Mouse (Mus musculus): ENCODE data around the gene Lrrc4. TPM values are rescaled to one million over a fixed set of nuclear protein-coding genes. Genes with fewer than 3 reads are reported as not detected.

Gene Lrrc4
- polyA plus RNA-seq, 1 experiment from 2014 or later = 7.2 TPM

- Histone ChIP-seq H3K4me3 (ENCODE audit: low read depth, low read length) (no peak overlapping the region), H3K9me3 (ENCODE audit: control insufficient read depth, low read length) (no peaks in the 10 kb centered on the region), H3K4me1 (ENCODE audit: control insufficient read depth, insufficient read depth, low read length) (peaks cover 22% of the 10 kb centered on the region), H3K27ac (ENCODE audit: low read depth, low read length) (no peak overlapping the region), H3K27me3 (ENCODE audit: control insufficient read depth, insufficient read depth, low read length) (no peaks in the 10 kb centered on the region), H3K4me2 (ENCODE audit: low read depth) (no peak overlapping the region), H3K9ac (ENCODE audit: low read length) (no peak overlapping the region), H3K36me3 (ENCODE audit: control insufficient read depth, insufficient read depth, low read length) (no peaks in the 10 kb centered on the region)
- WGBS = 83% methylated on average over 4 of the region's 4 CpGs
- ATAC-seq (ENCODE audit: insufficient read depth, low FRiP score, low TSS enrichment) (no peak), DNase-seq (ENCODE audit: low spot score) (no peak)
Observed at GRCm38 (mm10) chr6:28758293-28758692, 73.3 kb downstream of the Lrrc4 start.

GRCm38 (mm10) chr6:28756306-28757018 lies 75.1 kb downstream of the Lrrc4 start:
- Histone ChIP-seq H3K9me3 (ENCODE audit: control insufficient read depth, low read length) (no peaks in the 10 kb centered on the region), H3K27me3 (ENCODE audit: control insufficient read depth, insufficient read depth, low read length) (no peaks in the 10 kb centered on the region), H3K4me3 (ENCODE audit: low read depth, low read length) (no peak overlapping the region), H3K4me1 (ENCODE audit: control insufficient read depth, insufficient read depth, low read length) (peaks cover 12% of the 10 kb centered on the region), H3K4me2 (ENCODE audit: low read depth) (no peak overlapping the region), H3K27ac (ENCODE audit: low read depth, low read length) (peak overlapping the region; percentile 71), H3K36me3 (ENCODE audit: control insufficient read depth, insufficient read depth, low read length) (no peaks in the 10 kb centered on the region), H3K9ac (ENCODE audit: low read length) (no peak overlapping the region; the same call in 1 of the 2 replicates)
- WGBS = 40% methylated on average over 10 of the region's 10 CpGs
- ATAC-seq (ENCODE audit: insufficient read depth, low FRiP score, low TSS enrichment) = peak; percentile 77
- DNase-seq (ENCODE audit: low spot score) = peak; percentile 73

GRCm38 (mm10) chr6:28754127-28754898 lies 77.2 kb downstream of the Lrrc4 start:
- H3K4me1 ChIP-seq (ENCODE audit: control insufficient read depth, insufficient read depth, low read length) = peaks cover 9% of the 10 kb centered on the region; the same call in 1 of the 2 replicates
- DNase-seq (ENCODE audit: low spot score) (no peak), ATAC-seq (ENCODE audit: insufficient read depth, low FRiP score, low TSS enrichment) (no peak)
- H3K27me3 ChIP-seq (ENCODE audit: control insufficient read depth, insufficient read depth, low read length) = no peaks in the 10 kb centered on the region
- no peaks in the 10 kb centered on the region for H3K36me3 ChIP-seq (ENCODE audit: control insufficient read depth, insufficient read depth, low read length)
- WGBS = 93% methylated on average over 6 of the region's 6 CpGs
- H3K27ac ChIP-seq (ENCODE audit: low read depth, low read length) = no peak overlapping the region
- no peak overlapping the region for H3K9ac ChIP-seq (ENCODE audit: low read length)
- H3K4me2 ChIP-seq (ENCODE audit: low read depth) = no peak overlapping the region
- no peaks in the 10 kb centered on the region for H3K9me3 ChIP-seq (ENCODE audit: control insufficient read depth, low read length)
- H3K4me3 ChIP-seq (ENCODE audit: low read depth, low read length) = no peak overlapping the region

GRCm38 (mm10) chr6:28753681-28754080 lies 77.9 kb downstream of the Lrrc4 start:
- Histone ChIP-seq H3K4me3 (ENCODE audit: low read depth, low read length) (no peak overlapping the region), H3K27ac (ENCODE audit: low read depth, low read length) (no peak overlapping the region), H3K4me2 (ENCODE audit: low read depth) (no peak overlapping the region), H3K9ac (ENCODE audit: low read length) (no peak overlapping the region), H3K27me3 (ENCODE audit: control insufficient read depth, insufficient read depth, low read length) (no peaks in the 10 kb centered on the region), H3K9me3 (ENCODE audit: control insufficient read depth, low read length) (no peaks in the 10 kb centered on the region), H3K36me3 (ENCODE audit: control insufficient read depth, insufficient read depth, low read length) (no peaks in the 10 kb centered on the region), H3K4me1 (ENCODE audit: control insufficient read depth, insufficient read depth, low read length) (peaks cover 9% of the 10 kb centered on the region; the same call in 1 of the 2 replicates)
- 90% methylated on average over 5 of the region's 5 CpGs for WGBS
- no peak for ATAC-seq (ENCODE audit: insufficient read depth, low FRiP score, low TSS enrichment)
- DNase-seq (ENCODE audit: low spot score) = no peak

GRCm38 (mm10) chr6:28753217-28753616 lies 78.3 kb downstream of the Lrrc4 start:
- ATAC-seq (ENCODE audit: insufficient read depth, low FRiP score, low TSS enrichment) (no peak), DNase-seq (ENCODE audit: low spot score) (no peak)
- Histone ChIP-seq H3K9ac (ENCODE audit: low read length) (no peak overlapping the region), H3K9me3 (ENCODE audit: control insufficient read depth, low read length) (no peaks in the 10 kb centered on the region), H3K27me3 (ENCODE audit: control insufficient read depth, insufficient read depth, low read length) (no peaks in the 10 kb centered on the region), H3K36me3 (ENCODE audit: control insufficient read depth, insufficient read depth, low read length) (no peaks in the 10 kb centered on the region), H3K4me2 (ENCODE audit: low read depth) (no peak overlapping the region), H3K4me1 (ENCODE audit: control insufficient read depth, insufficient read depth, low read length) (peaks cover 7% of the 10 kb centered on the region; the same call in 1 of the 2 replicates), H3K27ac (ENCODE audit: low read depth, low read length) (no peak overlapping the region), H3K4me3 (ENCODE audit: low read depth, low read length) (no peak overlapping the region)
- WGBS = 94% methylated on average over 5 of the region's 5 CpGs

GRCm38 (mm10) chr6:28751186-28751585 lies 80.4 kb downstream of the Lrrc4 start:
- WGBS = 91% methylated on average over 3 of the region's 3 CpGs
- no peaks in the 10 kb centered on the region for H3K27me3 ChIP-seq (ENCODE audit: control insufficient read depth, insufficient read depth, low read length)
- no peak overlapping the region for H3K9ac ChIP-seq (ENCODE audit: low read length)
- no peak overlapping the region for H3K4me2 ChIP-seq (ENCODE audit: low read depth)
- H3K27ac ChIP-seq (ENCODE audit: low read depth, low read length) = no peak overlapping the region
- H3K4me1 ChIP-seq (ENCODE audit: control insufficient read depth, insufficient read depth, low read length) = peaks cover 5% of the 10 kb centered on the region; the same call in 1 of the 2 replicates
- H3K9me3 ChIP-seq (ENCODE audit: control insufficient read depth, low read length) = no peaks in the 10 kb centered on the region
- no peaks in the 10 kb centered on the region for H3K36me3 ChIP-seq (ENCODE audit: control insufficient read depth, insufficient read depth, low read length)
- no peak for ATAC-seq (ENCODE audit: insufficient read depth, low FRiP score, low TSS enrichment)
- DNase-seq (ENCODE audit: low spot score) = no peak
- no peak overlapping the region for H3K4me3 ChIP-seq (ENCODE audit: low read depth, low read length)

GRCm38 (mm10) chr6:28749224-28749623 lies 82.3 kb downstream of the Lrrc4 start:
- ATAC-seq (ENCODE audit: insufficient read depth, low FRiP score, low TSS enrichment) (no peak), DNase-seq (ENCODE audit: low spot score) (no peak)
- 82% methylated on average over 3 of the region's 3 CpGs for WGBS
- Histone ChIP-seq H3K4me1 (ENCODE audit: control insufficient read depth, insufficient read depth, low read length) (no peaks in the 10 kb centered on the region), H3K27ac (ENCODE audit: low read depth, low read length) (no peak overlapping the region), H3K4me2 (ENCODE audit: low read depth) (no peak overlapping the region), H3K9me3 (ENCODE audit: control insufficient read depth, low read length) (no peaks in the 10 kb centered on the region), H3K9ac (ENCODE audit: low read length) (no peak overlapping the region), H3K4me3 (ENCODE audit: low read depth, low read length) (no peak overlapping the region), H3K36me3 (ENCODE audit: control insufficient read depth, insufficient read depth, low read length) (no peaks in the 10 kb centered on the region), H3K27me3 (ENCODE audit: control insufficient read depth, insufficient read depth, low read length) (no peaks in the 10 kb centered on the region)

- 61% methylated on average over 14 of the region's 14 CpGs for WGBS
- no peaks in the 10 kb centered on the region for H3K27me3 ChIP-seq (ENCODE audit: control insufficient read depth, insufficient read depth, low read length)
- no peak overlapping the region for H3K4me2 ChIP-seq (ENCODE audit: low read depth)
- ATAC-seq (ENCODE audit: insufficient read depth, low FRiP score, low TSS enrichment) (no peak; the same call in 1 of the 2 replicates), DNase-seq (ENCODE audit: low spot score) (no peak)
- H3K9ac ChIP-seq (ENCODE audit: low read length) = no peak overlapping the region
- no peaks in the 10 kb centered on the region for H3K9me3 ChIP-seq (ENCODE audit: control insufficient read depth, low read length)
- H3K4me3 ChIP-seq (ENCODE audit: low read depth, low read length) = no peak overlapping the region
- no peak overlapping the region for H3K27ac ChIP-seq (ENCODE audit: low read depth, low read length)
- no peaks in the 10 kb centered on the region for H3K36me3 ChIP-seq (ENCODE audit: control insufficient read depth, insufficient read depth, low read length)
- H3K4me1 ChIP-seq (ENCODE audit: control insufficient read depth, insufficient read depth, low read length) = no peaks in the 10 kb centered on the region
Observed at GRCm38 (mm10) chr6:28747931-28748670, 83.4 kb downstream of the Lrrc4 start.
